ENCODE assay signal across 18 mouse cellular contexts in genomic region chr5:29413041-29413440, GRCm38 (mm10). TPM values are rescaled to one million over a fixed set of nuclear protein-coding genes. Genes with fewer than 3 reads are reported as not detected.
DNase-seq lines count a peak whose midpoint lies in the region; ATAC-seq and TF ChIP-seq lines count a peak whose summit lies in the region.
"Had no signal": no experiment of that assay in that cellular context is flagged by ENCODE, and none has a peak within 500 bp of the region (broad histone marks: within the 10 kb centered on the region; RNA-seq: fewer than 3 reads in every experiment).

No protein-coding gene starts in this region.

- no peak overlapping the region for H3K27ac ChIP-seq in kidney, postnatal 0 days
- H3K27ac ChIP-seq in gastrocnemius, adult 2 months = no peak overlapping the region
- H3K27ac ChIP-seq: forebrain, embryonic 15.5 days; hindbrain, embryonic 13.5 days; left cerebral cortex, adult 2 months had no signal

- H3K4me1 ChIP-seq in kidney, postnatal 0 days (replicated peaks; ENCODE audit: insufficient read depth, low read length) = no peaks in the 10 kb centered on the region
- H3K4me1 ChIP-seq: forebrain, embryonic 15.5 days; hindbrain, embryonic 13.5 days had no signal

- 77% methylated on average over 3 of the region's 3 CpGs for WGBS in kidney, postnatal 0 days

- no peak for ATAC-seq in kidney, postnatal 0 days (replicated peaks; ENCODE audit: low FRiP score, low read depth)
- ATAC-seq: forebrain, embryonic 15.5 days had no signal

- no peaks in the 10 kb centered on the region for H3K36me3 ChIP-seq in kidney, postnatal 0 days (ENCODE audit: insufficient read depth, low read length)
- H3K36me3 ChIP-seq: forebrain, embryonic 15.5 days; hindbrain, embryonic 13.5 days had no signal

- H3K9ac ChIP-seq in kidney, postnatal 0 days (ENCODE audit: low read depth, low read length) = no peak overlapping the region
- H3K9ac ChIP-seq: forebrain, embryonic 15.5 days; hindbrain, embryonic 13.5 days had no signal

- no peak overlapping the region for H3K4me3 ChIP-seq in kidney, postnatal 0 days (replicated peaks; ENCODE audit: low read depth, low read length)
- H3K4me3 ChIP-seq in gastrocnemius, adult 2 months = no peak overlapping the region
- H3K4me3 ChIP-seq: forebrain, embryonic 15.5 days; hindbrain, embryonic 13.5 days; left cerebral cortex, adult 2 months; myocyte had no signal

- H3K9me3 ChIP-seq in kidney, postnatal 0 days (replicated peaks; ENCODE audit: low read length) = no peaks in the 10 kb centered on the region
- H3K9me3 ChIP-seq: forebrain, embryonic 15.5 days had no signal

- no peak overlapping the region for H3K4me2 ChIP-seq in kidney, postnatal 0 days (ENCODE audit: low read length)
- H3K4me2 ChIP-seq: forebrain, embryonic 15.5 days; hindbrain, embryonic 13.5 days; midbrain, embryonic 11.5 days had no signal

- intact Hi-C loops in gastrocnemius, adult 2 months (cut with DNase I) = no loop called here

- no peak for DNase-seq in kidney, postnatal 0 days (ENCODE audit: low spot score)
- no peak for DNase-seq in kidney, adult 18-20 months
- DNase-seq in 3T3-L1 (ENCODE audit: low read depth, low spot score) (peak; percentile 64), 416B (ENCODE audit: low read depth) (peak; percentile 24), adipocyte (ENCODE audit: low spot score) (peak; percentile 29)
- DNase-seq in gastrocnemius, adult 2 months = no peak
- DNase-seq in yolk sac, embryonic 10.5 days (ENCODE audit: low spot score) = no peak
- DNase-seq: cerebellum, postnatal 14 days; heart, adult 18-20 months; kidney, adult 9 months; lung, postnatal 4 days; right cerebral cortex, postnatal 25 days; thymus, postnatal 36 days had no signal

- no peaks in the 10 kb centered on the region for H3K27me3 ChIP-seq in kidney, postnatal 0 days (ENCODE audit: insufficient read depth, low read length)
- H3K27me3 ChIP-seq: forebrain, embryonic 15.5 days had no signal

- TF ChIP-seq CTCF in kidney, postnatal 0 days (IDR thresholded peaks at IDR 0.05; ENCODE audit: low read depth) = peak; percentile 40
- TF ChIP-seq CTCF in gastrocnemius, adult 2 months (IDR thresholded peaks at IDR 0.05) = no peak; the same call in 1 of the 2 replicates

RNA-seq across cellular contexts. Expression of gene Nom1, which starts 21.4 kb away (rescaled TPM):
- 19.6 and 20.0 TPM in 2 replicates for polyA plus RNA-seq in kidney, postnatal 0 days (2015; fragmentation: Nextera tagmentation; extraction: Ambion mirVana)
- 10 to 100 TPM; 11.2 to 13.6 TPM for total RNA-seq in gastrocnemius, adult 2 months (2021)

RNA-seq across cellular contexts. Expression of gene Lmbr1, which starts 34.9 kb away (rescaled TPM):
- 13.6 and 15.5 TPM in 2 replicates for polyA plus RNA-seq in kidney, postnatal 0 days (2015; fragmentation: Nextera tagmentation; extraction: Ambion mirVana)
- total RNA-seq in gastrocnemius, adult 2 months (2021) = 1 to 10 TPM; 9.0 to 9.8 TPM

Comparison
In these comparisons a context has a peak if more than half of its experiments do, and no peak if none do; other contexts are left out.
1. DNase-seq: peak in 3T3-L1 (single experiment), 416B (single experiment) and adipocyte (single experiment); none in kidney, postnatal 0 days (single experiment), kidney, adult 18-20 months (single experiment), gastrocnemius, adult 2 months (single experiment) and yolk sac, embryonic 10.5 days (single experiment).